In genomic region chr6:128842945-128843478, GRCm38 (mm10) we compare ENCODE assay signal across 1 mouse cellular context.
TF ChIP-seq lines count a peak whose summit lies in the region.

No protein-coding gene starts in this region.

TF ChIP-seq in myocyte, 11 proteins besides CTCF, POLR2A, EP300 and RAD21 (continued from another document):
- peak in 1 of 3 experiments; percentile 17 for TF ChIP-seq MYOD1 (IDR thresholded peaks at IDR 0.05; ENCODE audit: control insufficient read depth in 1 of 3, insufficient read length in 2 of 3, low read depth in 2 of 3)
- TF ChIP-seq USF1 (IDR thresholded peaks at IDR 0.05; ENCODE audit: low read depth): no peak
- TF ChIP-seq E2F4 (IDR thresholded peaks at IDR 0.05; ENCODE audit: insufficient read depth): no peak
- no peak for TF ChIP-seq TCF3 (IDR thresholded peaks at IDR 0.05; ENCODE audit: insufficient read length, low read depth)
- no peak for TF ChIP-seq REST (IDR thresholded peaks at IDR 0.05; ENCODE audit: insufficient read depth, insufficient read length)
- no peak for TF ChIP-seq CEBPB (IDR thresholded peaks at IDR 0.05; ENCODE audit: insufficient read depth, poor library complexity, severe bottlenecking)
- TF ChIP-seq POLR2AphosphoS2 (IDR thresholded peaks at IDR 0.05; ENCODE audit: insufficient read length, low read depth): peak; percentile 61
